Mouse (Mus musculus) liver, embryonic 14.5 days (tissue): ENCODE results near the gene Pcdh19.

Source experiments
- CTCF ChIP-seq: IDR thresholded peaks from 2 replicates; pipeline ENCODE4 v1.5.1; 2016; ENCODE audit warnings: antibody characterized with exemption, low read depth, control low read depth
- EP300 ChIP-seq: IDR thresholded peaks from 2 replicates; pipeline ENCODE4 v1.6.1; 2016; ENCODE audit warnings: antibody characterized with exemption, low read depth

DNA sequence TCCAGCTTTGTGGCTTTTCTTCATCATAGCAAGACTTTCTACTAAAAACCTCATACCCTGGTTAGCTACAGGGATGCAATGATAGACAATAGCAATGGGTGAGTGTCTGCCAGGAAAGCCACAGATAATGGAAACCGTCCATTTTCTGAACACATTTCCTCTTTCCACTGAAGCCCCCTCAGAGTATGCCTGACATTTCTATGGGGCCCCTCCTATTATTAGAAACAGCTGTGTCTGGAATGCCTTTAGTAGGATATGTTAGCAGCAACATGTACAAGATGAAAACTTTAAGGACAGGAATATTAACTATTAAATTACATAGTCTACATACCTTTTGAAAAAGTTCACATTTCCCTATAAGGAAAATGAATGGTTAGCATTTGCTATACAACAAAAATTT, 87.1 kb downstream of the Pcdh19 start:
- TF ChIP-seq CTCF (no peak), EP300 (no peak)
